Mouse (Mus musculus) cerebral cortex, adult 2 months (tissue): ENCODE results near the gene Spata46.

Source experiments
- WGBS: fragments of 180-500 bp; shearing (Covaris S2); methylation state at CpG from one replicate; pipeline ENCODE4 v1.1.7; 2018; 5-methylcytosine and 5-hydroxymethylcytosine counted together

The Spata46 gene

DNA sequence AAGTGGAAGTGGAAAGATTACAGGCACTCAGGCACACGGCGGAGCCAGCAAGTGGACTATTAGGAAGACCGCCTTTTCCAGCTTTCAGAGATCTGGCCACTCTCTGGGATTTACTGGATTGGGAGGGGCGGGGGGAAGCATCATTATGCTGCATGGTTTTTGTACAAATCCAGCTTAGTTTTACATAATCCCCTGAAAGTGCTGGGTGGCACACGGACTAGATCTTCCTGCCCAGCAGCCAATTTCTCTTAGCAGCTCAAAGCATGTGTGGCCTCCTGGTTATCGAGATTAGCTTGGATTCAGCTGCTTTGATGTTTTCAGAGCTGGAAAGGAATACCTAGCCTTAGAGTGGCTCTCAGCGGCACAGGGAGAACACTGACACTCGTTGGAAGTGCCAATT lies 34.5 kb downstream of the Spata46 start:
- WGBS = 66% methylated on average over 8 of the region's 8 CpGs

DNA sequence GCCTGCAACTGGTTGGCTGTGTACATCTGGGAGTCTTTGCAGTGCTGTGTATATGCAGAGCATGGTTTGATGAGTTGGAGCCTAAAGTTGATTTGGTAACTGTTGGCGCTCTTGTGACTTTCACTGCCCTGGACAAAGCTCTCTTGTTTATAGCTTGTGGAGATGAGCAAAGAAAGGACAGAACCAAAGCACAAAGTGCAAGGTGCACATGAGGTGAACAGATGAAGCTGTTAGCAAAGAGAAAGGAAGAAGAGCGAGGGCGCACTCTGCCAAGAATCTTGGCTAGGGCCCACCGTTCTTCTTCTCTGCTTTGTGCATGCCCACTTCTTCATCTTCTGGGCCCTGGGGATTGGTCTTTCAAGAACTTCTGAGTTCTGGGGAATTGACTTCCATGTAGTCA lies 35.3 kb downstream of the Spata46 start:
- WGBS = 92% methylated on average over 4 of the region's 4 CpGs

DNA sequence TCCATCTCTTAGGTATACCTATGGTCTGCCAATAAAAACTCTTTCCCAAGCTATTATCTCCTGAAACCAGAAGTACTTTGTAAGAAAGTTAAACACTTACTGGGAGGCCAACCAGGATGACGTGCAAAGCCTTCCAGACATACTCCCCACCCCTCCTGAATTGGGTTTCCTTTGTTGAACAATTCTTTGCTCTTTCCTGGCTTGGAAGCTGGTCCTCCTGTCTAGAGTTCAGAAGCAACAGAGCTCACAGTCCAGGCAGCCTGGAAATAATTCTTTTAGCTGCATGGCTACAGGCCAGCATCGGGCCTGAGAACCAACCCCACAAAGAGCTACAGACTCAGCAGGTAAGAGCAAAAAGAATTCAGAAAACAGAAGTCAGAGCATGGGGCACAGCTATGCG lies 37.7 kb downstream of the Spata46 start:
- WGBS = 61% methylated on average over 3 of the region's 3 CpGs

DNA sequence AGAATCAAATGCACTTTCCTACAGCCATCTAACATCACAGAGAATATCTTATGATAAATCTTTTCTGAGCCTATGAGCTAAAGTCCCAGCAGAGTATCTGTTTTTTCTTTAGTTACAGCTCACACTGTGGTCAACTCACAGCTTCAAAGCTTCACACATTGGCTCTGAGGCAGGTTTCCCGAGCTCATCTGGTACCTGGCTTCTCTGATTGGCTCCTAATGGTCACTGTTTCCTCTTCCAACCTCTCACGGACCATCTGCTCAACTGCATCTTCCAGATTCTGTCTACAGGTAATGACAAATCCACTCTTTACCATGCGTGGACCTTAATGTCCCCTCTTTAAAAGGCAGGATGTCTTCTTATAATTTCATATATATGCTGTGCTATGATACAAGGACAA lies 44.7 kb downstream of the Spata46 start:
- WGBS = 87% methylated on average over 3 of the region's 3 CpGs

DNA sequence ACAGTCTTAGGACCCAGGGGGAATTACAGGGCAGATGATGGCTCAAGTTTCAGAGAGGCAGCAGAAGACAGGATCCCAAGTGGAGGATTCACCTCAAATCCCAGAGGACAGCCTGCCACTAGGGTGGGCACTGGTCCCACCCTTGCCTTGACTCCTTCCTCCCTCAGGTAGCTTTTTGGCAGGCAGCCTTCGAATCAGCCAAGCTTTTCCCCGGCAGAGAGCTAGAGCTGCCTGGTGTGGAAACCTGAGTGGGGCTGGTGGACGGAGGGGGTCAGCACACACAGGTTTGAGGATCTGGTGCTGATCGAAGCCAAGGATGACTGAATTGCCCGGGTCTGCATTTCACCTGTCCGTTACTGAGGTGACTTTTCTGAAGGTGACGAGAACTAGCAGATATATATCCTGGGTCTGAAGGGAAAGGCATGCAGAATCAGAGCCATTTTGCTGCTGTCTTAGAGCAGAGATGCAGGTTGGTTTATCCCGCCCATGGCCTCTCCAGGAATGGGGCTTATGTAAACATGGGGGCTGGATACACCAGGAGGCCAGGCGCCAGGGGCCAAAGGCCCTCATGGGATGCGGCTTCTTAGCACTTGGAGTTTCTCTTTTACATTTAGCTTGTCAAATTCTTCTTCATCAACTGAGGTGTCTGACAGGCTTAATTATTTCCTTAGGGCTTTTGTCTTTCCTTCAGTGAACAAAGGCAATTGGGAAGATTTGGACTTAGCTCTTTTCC lies 51.7 kb downstream of the Spata46 start:
- 84% methylated on average over 10 of the region's 10 CpGs for WGBS
